Mouse (Mus musculus): ENCODE results near the gene Clmn. TPM values are rescaled to one million over a fixed set of nuclear protein-coding genes. Genes with fewer than 3 reads are reported as not detected.
"Not testable (repeated sequence)": the region's sequence is repeated elsewhere in the genome, so short reads cannot be mapped to it uniquely, and the experiment has no call there.

The Clmn gene
- total RNA-seq, 2 experiments from 2014 or later, result 6.2 TPM

- DNase-seq (ENCODE audit: low spot score in 2 of 2), result no peak
These were observed 99.8 kb downstream of the Clmn start for GRCm38 (mm10) chr12:104765116-104765515.

GRCm38 (mm10) chr12:104763918-104764317 lies 101.0 kb downstream of the Clmn start:
- DNase-seq (ENCODE audit: low spot score in 2 of 2), result no peak

GRCm38 (mm10) chr12:104761411-104761810 lies 103.5 kb downstream of the Clmn start:
- DNase-seq (ENCODE audit: low spot score in 2 of 2), result no peak

GRCm38 (mm10) chr12:104758066-104758465 lies 106.8 kb downstream of the Clmn start:
- no peak for DNase-seq (ENCODE audit: low spot score in 2 of 2)

GRCm38 (mm10) chr12:104753686-104754085 lies 111.2 kb downstream of the Clmn start:
- no peak for DNase-seq (ENCODE audit: low spot score in 2 of 2)

GRCm38 (mm10) chr12:104751814-104752765 lies 112.8 kb downstream of the Clmn start, which contains the start of gene Dicer1:
Gene Dicer1 (minus strand): TSS chr12:104751952.
- DNase-seq (ENCODE audit: low spot score in 2 of 2), result peak; percentile 97 to 98

GRCm38 (mm10) chr12:104751331-104751813 lies 113.5 kb downstream of the Clmn start:
- DNase-seq (ENCODE audit: low spot score in 2 of 2), result no peak

- no peak for DNase-seq (ENCODE audit: low spot score in 2 of 2)
These were observed 115.9 kb downstream of the Clmn start for GRCm38 (mm10) chr12:104748946-104749345.

GRCm38 (mm10) chr12:104747252-104747651 lies 117.6 kb downstream of the Clmn start:
- no peak for DNase-seq (ENCODE audit: low spot score in 2 of 2)

GRCm38 (mm10) chr12:104746601-104747000 lies 118.3 kb downstream of the Clmn start:
- DNase-seq (ENCODE audit: low spot score in 2 of 2), result no peak

- DNase-seq (ENCODE audit: low spot score in 2 of 2), result no peak
These were observed 121.2 kb downstream of the Clmn start for GRCm38 (mm10) chr12:104743687-104744086.

GRCm38 (mm10) chr12:104742247-104742646 lies 122.6 kb downstream of the Clmn start:
- DNase-seq (ENCODE audit: low spot score in 2 of 2), result no peak

- DNase-seq (ENCODE audit: low spot score in 2 of 2), result no peak
These were observed 123.8 kb downstream of the Clmn start for GRCm38 (mm10) chr12:104740841-104741787.

GRCm38 (mm10) chr12:104738931-104739330 lies 125.9 kb downstream of the Clmn start:
- no peak for DNase-seq (ENCODE audit: low spot score in 2 of 2)

GRCm38 (mm10) chr12:104738446-104738845 lies 126.4 kb downstream of the Clmn start:
- no peak for DNase-seq (ENCODE audit: low spot score in 2 of 2)

GRCm38 (mm10) chr12:104737666-104738065 lies 127.2 kb downstream of the Clmn start:
- no peak for DNase-seq (ENCODE audit: low spot score in 2 of 2)

GRCm38 (mm10) chr12:104735993-104736395 lies 128.9 kb downstream of the Clmn start:
- DNase-seq (ENCODE audit: low spot score in 2 of 2), result no peak

GRCm38 (mm10) chr12:104733165-104733564 lies 131.7 kb downstream of the Clmn start:
- no peak for DNase-seq (ENCODE audit: low spot score in 2 of 2)

- no peak for DNase-seq (ENCODE audit: low spot score in 2 of 2)
These were observed 133.1 kb downstream of the Clmn start for GRCm38 (mm10) chr12:104731782-104732181.

GRCm38 (mm10) chr12:104726436-104726835 lies 138.4 kb downstream of the Clmn start:
- DNase-seq (ENCODE audit: low spot score in 2 of 2), result not testable (repeated sequence)

- no peak for DNase-seq (ENCODE audit: low spot score in 2 of 2)
These were observed 142.8 kb downstream of the Clmn start for GRCm38 (mm10) chr12:104722056-104722455.

All from gastrocnemius, postnatal 4 days (tissue).